Mouse (Mus musculus) embryonic facial prominence, embryonic 13.5 days (tissue): ENCODE measurements at regions not wholly inside any gene's neighbourhood (a gene's known extent, or its start where the extent isn't known, plus 50 kb on each side); places are given as distances from the start of the nearest gene placed in this dataset.

ENCODE experiments used
- ATAC-seq: fragments of 200-750 bp; cut with Nextera tagmentation; 2 replicates; pipeline ENCODE4 v1.8.0; 2017; ENCODE audit warnings: low read depth; ENCODE audit not compliant: insufficient number of reproducible peaks, insufficient read depth, low FRiP score, low TSS enrichment
- H3K27ac ChIP-seq: fragments of 300-500 bp; sonication (generic); 2 replicates; pipeline ENCODE4 v1.5.1; 2015; ENCODE audit warnings: moderate library complexity, mild to moderate bottlenecking, inconsistent platforms
- H3K27me3 ChIP-seq: fragments of 300-500 bp; sonication (generic); 2 replicates; pipeline ENCODE4 v1.6.1; 2015; ENCODE audit warnings: mild to moderate bottlenecking, inconsistent platforms
- H3K36me3 ChIP-seq: fragments of 300-500 bp; sonication (generic); 2 replicates; pipeline ENCODE4 v1.6.1; 2015; ENCODE audit warnings: mild to moderate bottlenecking, inconsistent platforms
- H3K4me1 ChIP-seq: fragments of 300-500 bp; sonication (generic); 2 replicates; pipeline ENCODE4 v1.6.1; 2015; ENCODE audit warnings: inconsistent platforms
- H3K4me2 ChIP-seq: fragments of 300-500 bp; sonication (generic); 2 replicates; pipeline ENCODE4 v1.6.1; 2015; ENCODE audit warnings: moderate library complexity, mild to moderate bottlenecking, inconsistent platforms
- H3K4me3 ChIP-seq: fragments of 300-500 bp; sonication (generic); 2 replicates; pipeline ENCODE4 v1.5.1; 2015; ENCODE audit warnings: mild to moderate bottlenecking, inconsistent platforms
- H3K9ac ChIP-seq: fragments of 300-500 bp; sonication (generic); 2 replicates; pipeline ENCODE4 v1.6.1; 2015; ENCODE audit warnings: mild to moderate bottlenecking, inconsistent platforms
- H3K9me3 ChIP-seq: fragments of 300-500 bp; sonication (generic); 2 replicates; pipeline ENCODE4 v1.6.1; 2016; ENCODE audit warnings: inconsistent platforms
- WGBS: fragments of 180-500 bp; shearing (Covaris S2); methylation state at CpG from one replicate; pipeline ENCODE4 v1.1.7; 2015; ENCODE audit warnings: mixed read lengths; 5-methylcytosine and 5-hydroxymethylcytosine counted together

DNA sequence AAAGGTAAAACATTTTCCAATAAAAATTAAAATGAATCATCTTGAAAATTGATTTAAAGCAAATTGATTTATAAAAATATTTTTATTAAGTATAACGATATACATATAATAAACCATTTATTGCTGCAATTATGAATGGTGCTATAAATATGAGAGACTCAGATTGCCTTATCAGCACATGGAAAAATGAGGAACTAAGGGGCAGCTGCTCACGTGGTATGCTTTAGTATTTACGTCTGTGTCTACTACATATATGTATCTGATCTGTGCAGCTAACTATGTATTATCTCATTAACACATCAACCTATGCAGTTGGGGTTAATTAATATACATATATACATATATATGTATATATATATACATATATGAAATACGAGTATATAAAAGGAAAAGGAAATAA is 156.6 kb upstream of the Pdcd1 start:
- Histone ChIP-seq H3K36me3 (no peaks in the 10 kb centered on the region), H3K4me2 (no peak overlapping the region), H3K4me1 (no peaks in the 10 kb centered on the region), H3K4me3 (no peak overlapping the region), H3K9me3 (no peaks in the 10 kb centered on the region), H3K9ac (no peak overlapping the region), H3K27ac (no peak overlapping the region), H3K27me3 (no peaks in the 10 kb centered on the region)
- ATAC-seq = no peak
- 79% methylated on average over 4 of the region's 4 CpGs for WGBS

DNA sequence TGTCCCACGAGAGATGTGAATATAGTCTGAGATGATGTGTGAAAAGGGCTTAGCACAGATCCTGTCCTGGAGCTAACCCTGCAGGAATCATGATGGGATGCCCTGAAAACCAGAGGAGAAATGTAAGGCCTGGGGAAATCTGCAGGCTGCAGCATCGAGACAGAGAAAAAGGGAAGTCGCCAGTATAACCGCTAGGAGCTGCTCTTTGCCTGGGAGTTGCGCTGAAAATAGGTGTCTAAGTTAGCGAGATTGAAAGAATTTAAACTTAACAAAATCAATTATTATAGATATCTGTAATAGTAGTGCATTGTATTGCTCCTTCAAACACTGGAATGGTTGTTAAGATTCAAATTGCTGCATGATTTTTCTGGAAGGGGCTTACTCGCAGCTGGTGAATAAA is 155.5 kb upstream of the Pdcd1 start:
- no peak overlapping the region for H3K4me3 ChIP-seq
- WGBS = 81% methylated on average over 7 of the region's 7 CpGs

DNA sequence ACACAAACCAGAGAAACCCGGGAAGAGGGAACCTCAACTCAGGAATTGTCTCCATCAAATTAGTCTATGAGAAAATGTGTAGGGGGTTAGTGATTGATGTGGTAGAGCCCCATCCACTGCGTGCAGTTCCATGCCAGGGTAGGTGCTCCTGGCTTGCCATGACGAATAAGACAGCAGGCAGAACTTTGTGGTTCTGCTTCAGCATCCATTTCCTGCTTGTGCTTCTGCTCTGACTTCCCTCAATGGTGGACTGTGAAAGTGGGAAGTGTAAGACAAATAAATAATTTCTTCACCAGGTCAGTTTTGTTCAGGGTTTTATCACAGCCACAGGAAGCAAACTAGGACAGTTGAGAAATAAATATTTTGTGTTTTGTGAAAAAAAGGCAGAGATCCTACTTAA is 150.9 kb upstream of the Pdcd1 start:
- 83% methylated on average over 3 of the region's 3 CpGs for WGBS

More for the DNA sequence above, 155.5 kb upstream of the Pdcd1 start:
- H3K9me3 ChIP-seq = no peaks in the 10 kb centered on the region
- no peaks in the 10 kb centered on the region for H3K36me3 ChIP-seq
- H3K4me1 ChIP-seq = no peaks in the 10 kb centered on the region
- H3K4me2 ChIP-seq = no peak overlapping the region
- H3K9ac ChIP-seq = no peak overlapping the region
- ATAC-seq = no peak
- H3K27ac ChIP-seq = no peak overlapping the region
- H3K27me3 ChIP-seq = no peaks in the 10 kb centered on the region

DNA sequence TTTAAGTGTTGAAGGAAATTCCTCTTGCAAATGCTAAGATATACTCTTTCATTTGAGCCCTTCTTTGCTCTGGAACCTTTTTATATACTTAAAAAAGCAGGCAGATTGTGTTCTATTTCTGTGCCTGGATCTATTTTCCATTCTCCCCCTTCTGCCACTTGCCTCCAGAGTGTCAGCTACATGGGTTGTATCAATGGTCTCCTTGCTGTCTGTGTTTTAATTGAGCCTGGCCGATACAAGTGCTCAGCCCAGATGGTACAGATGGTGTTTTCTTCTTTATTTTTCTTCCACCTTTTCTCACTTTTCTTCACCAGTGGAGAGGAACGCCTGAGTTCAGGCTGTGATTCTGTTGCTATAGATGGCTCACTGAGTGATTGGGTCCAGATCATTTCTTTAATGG is 131.5 kb upstream of the Pdcd1 start:
- Histone ChIP-seq H3K4me1 (no peaks in the 10 kb centered on the region), H3K4me2 (no peak overlapping the region), H3K9ac (no peak overlapping the region), H3K36me3 (no peaks in the 10 kb centered on the region), H3K4me3 (no peak overlapping the region), H3K27me3 (no peaks in the 10 kb centered on the region), H3K9me3 (no peaks in the 10 kb centered on the region), H3K27ac (no peak overlapping the region)
- no peak for ATAC-seq
- 73% methylated on average over 2 of the region's 2 CpGs for WGBS

More for the DNA sequence above, 150.9 kb upstream of the Pdcd1 start:
- no peaks in the 10 kb centered on the region for H3K36me3 ChIP-seq
- no peak for ATAC-seq
- H3K27me3 ChIP-seq = no peaks in the 10 kb centered on the region
- no peak overlapping the region for H3K4me3 ChIP-seq
- H3K9me3 ChIP-seq = no peaks in the 10 kb centered on the region
- H3K9ac ChIP-seq = no peak overlapping the region
- no peaks in the 10 kb centered on the region for H3K4me1 ChIP-seq
- H3K27ac ChIP-seq = no peak overlapping the region
- H3K4me2 ChIP-seq = no peak overlapping the region

DNA sequence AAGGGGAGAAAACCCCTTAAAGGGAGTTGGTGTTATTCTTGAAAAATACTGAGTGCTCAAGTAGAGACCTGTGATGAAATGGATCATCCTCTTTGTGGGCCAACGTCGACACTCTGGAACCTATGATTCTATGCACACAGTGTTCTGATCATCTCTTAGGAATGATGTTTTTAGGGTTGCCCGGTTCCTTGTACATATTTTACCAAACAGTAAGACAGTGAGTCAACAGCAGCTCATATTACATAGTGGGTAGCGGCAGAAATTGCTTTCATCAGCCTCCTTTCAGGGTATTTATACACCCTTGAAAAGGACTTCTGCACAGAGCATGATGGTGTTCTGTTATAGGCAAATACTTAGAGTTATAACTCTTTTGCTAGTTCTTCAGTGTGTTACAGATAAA is 97.6 kb upstream of the Pdcd1 start:
- H3K4me3 ChIP-seq = no peak overlapping the region
- H3K4me1 ChIP-seq = no peaks in the 10 kb centered on the region
- H3K4me2 ChIP-seq = no peak overlapping the region
- no peak overlapping the region for H3K9ac ChIP-seq
- no peak overlapping the region for H3K27ac ChIP-seq
- ATAC-seq = no peak
- 73% methylated on average over 4 of the region's 4 CpGs for WGBS
- H3K9me3 ChIP-seq = no peaks in the 10 kb centered on the region
- no peaks in the 10 kb centered on the region for H3K36me3 ChIP-seq
- no peaks in the 10 kb centered on the region for H3K27me3 ChIP-seq

DNA sequence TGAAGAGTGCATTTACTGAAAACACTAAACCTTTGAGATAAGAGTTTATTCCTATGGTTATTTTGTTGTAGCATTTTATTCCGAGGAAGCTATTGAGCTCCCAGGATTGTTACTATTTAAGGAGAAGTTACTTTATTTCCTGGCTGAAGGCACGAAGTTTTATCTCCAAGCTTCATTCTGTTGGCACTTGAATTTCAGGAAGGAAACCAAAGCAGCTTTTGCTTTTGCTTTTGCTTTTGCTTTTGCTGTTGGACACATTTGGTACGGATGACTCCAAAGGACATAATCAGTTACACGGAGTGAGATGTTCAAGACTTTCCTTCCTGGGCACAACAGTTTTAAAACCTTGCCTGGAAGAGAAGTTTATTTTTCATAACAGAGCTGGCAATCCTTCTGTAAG is 94.7 kb upstream of the Pdcd1 start:
- Histone ChIP-seq H3K9me3 (no peaks in the 10 kb centered on the region), H3K4me2 (no peak overlapping the region), H3K36me3 (no peaks in the 10 kb centered on the region), H3K4me1 (no peaks in the 10 kb centered on the region), H3K27ac (no peak overlapping the region), H3K4me3 (no peak overlapping the region), H3K27me3 (no peaks in the 10 kb centered on the region), H3K9ac (no peak overlapping the region)
- 77% methylated on average over 4 of the region's 4 CpGs for WGBS
- ATAC-seq = no peak

DNA sequence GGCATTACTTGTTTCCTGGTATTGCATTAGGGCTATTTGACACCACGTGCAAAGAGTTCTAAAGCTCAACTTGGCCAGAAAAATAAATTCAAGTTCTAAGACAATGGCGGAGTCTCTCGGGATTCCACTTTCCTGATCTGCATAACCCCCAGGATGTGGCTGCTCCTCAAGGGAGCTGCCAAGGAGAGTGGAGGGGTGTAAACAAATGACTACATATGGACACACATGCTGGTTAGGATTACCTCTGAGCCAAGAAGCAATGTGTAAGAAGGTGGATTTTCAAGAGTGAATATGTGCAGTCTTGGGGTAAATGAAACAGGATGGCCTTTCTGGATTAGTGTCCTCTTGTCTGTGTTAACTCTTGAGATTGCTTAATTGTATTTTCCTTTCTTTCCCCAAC is 88.2 kb upstream of the Pdcd1 start:
- Histone ChIP-seq H3K9ac (no peak overlapping the region), H3K9me3 (no peaks in the 10 kb centered on the region), H3K27ac (no peak overlapping the region), H3K27me3 (no peaks in the 10 kb centered on the region), H3K36me3 (no peaks in the 10 kb centered on the region), H3K4me2 (no peak overlapping the region), H3K4me3 (no peak overlapping the region), H3K4me1 (no peaks in the 10 kb centered on the region)
- ATAC-seq = no peak
- 70% methylated on average over 3 of the region's 3 CpGs for WGBS

DNA sequence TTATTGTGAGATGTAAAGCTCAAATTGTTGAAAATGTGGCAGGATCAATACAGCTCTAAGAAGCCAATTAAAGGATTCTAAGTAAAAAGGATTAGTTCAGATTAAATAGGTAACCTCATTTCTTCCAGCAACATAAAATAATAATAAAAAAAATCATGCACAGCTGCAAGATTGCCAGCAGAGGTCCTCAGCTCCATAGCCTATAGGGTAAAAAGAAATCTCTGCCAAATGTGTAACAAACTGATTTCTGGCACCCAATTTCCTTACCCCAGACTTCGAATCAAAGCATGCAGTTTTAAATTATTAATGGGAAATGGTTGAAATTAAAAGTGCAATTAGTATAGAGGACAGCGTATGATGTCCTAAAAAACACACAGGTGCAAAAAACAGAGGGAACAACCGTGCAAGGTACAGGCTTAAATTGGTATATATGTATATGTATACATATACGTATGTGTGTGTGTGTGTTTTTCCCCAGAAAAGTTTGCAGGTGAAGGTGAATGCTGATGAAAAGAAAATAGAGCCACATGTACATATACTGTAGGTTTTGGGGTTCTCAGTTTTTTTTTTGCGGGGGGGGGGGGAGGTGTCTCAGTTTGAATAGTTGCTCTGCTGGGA is 87.2 kb upstream of the Pdcd1 start:
- no peak overlapping the region for H3K4me2 ChIP-seq
- 77% methylated on average over 5 of the region's 5 CpGs for WGBS
- ATAC-seq = no peak

DNA sequence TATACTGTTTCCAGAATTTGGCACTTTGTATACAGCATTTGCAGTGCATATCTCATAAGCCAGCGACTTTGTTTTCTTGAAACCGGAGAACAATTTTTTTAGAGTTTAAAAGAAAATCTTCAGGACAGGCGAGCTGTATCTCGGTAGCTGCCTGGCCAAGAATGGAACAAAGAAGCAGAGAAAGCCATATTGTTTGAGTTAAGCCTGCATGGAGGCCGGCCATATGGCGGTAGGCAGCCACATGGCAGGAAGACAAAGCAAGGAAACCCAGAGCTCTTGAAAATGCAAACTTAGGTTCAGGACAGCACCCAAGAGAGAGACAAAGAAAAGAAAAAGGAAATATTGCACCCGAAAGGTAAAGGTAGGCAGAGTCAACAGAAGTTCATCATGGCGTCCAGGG is 84.4 kb upstream of the Pdcd1 start:
- no peak for ATAC-seq
- H3K4me3 ChIP-seq = no peak overlapping the region
- no peaks in the 10 kb centered on the region for H3K9me3 ChIP-seq
- H3K27ac ChIP-seq = no peak overlapping the region
- no peaks in the 10 kb centered on the region for H3K27me3 ChIP-seq
- no peaks in the 10 kb centered on the region for H3K36me3 ChIP-seq
- no peak overlapping the region for H3K4me2 ChIP-seq
- WGBS = 67% methylated on average over 8 of the region's 8 CpGs
- no peaks in the 10 kb centered on the region for H3K4me1 ChIP-seq
- H3K9ac ChIP-seq = no peak overlapping the region

More for the DNA sequence above, 87.2 kb upstream of the Pdcd1 start:
- H3K4me3 ChIP-seq = no peak overlapping the region
- H3K27me3 ChIP-seq = no peaks in the 10 kb centered on the region
- no peaks in the 10 kb centered on the region for H3K4me1 ChIP-seq
- no peak overlapping the region for H3K27ac ChIP-seq
- H3K36me3 ChIP-seq = no peaks in the 10 kb centered on the region
- H3K9ac ChIP-seq = no peak overlapping the region
- H3K9me3 ChIP-seq = no peaks in the 10 kb centered on the region
